Mouse (Mus musculus): ENCODE data around the gene Prpf19. TPM values are rescaled to one million over a fixed set of nuclear protein-coding genes. Genes with fewer than 3 reads are reported as not detected.
A peak's percentile ranks its signal among the peaks of the same experiment; 100 is the strongest.

The Prpf19 gene
- total RNA-seq (2018; cell fraction: chromatin; rRNA removed) = 10 to 100 TPM in 25 of 26 experiments, 1 to 10 TPM in 1; 7.1 to 71.2 (median 36.1) TPM
- 10 to 100 TPM; 33.0 to 52.9 (median 43.5) TPM for total RNA-seq (2018; cell fraction: cytosol; rRNA removed)
- total RNA-seq (2018; cell fraction: nucleus; rRNA removed) = 10 to 100 TPM; 13.8 to 66.9 (median 23.9) TPM
- 43.4 to 93.2 TPM (median 51.6 TPM) in 3 replicates for polyA plus RNA-seq (2018)

- peaks cover 37% of the 10 kb centered on the region for H3K79me2 ChIP-seq (ENCODE audit: inconsistent target)
- H3K27ac ChIP-seq = peak within 1 kb of the TSS; percentile 65
These were observed at the start of gene Prpf19 for GRCm38 (mm10) chr19:10895016-10895528. TSS of gene Prpf19 (plus strand) at chr19:10895231.

DNA sequence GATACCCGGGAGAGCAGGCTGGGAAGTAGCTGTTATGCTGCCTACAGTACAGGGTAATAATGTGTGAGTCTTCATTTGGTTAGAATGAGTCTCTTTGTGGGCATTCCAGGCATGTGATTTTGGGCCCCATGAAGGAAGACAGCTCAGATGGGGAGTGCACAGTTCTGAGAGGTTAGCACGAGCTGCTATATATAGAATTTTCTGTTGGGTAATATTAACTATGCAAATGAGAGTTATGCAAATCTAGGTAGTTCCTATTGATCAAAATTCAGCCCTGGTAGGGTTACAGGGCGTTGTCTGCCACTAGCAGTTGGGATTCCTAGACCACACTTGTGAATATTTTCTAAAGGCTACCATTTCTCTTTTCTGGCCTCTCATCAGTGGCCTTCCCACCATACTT lies 49.6 kb upstream of the Prpf19 start:
- peaks cover 81% of the 10 kb centered on the region for H3K79me2 ChIP-seq (ENCODE audit: inconsistent target)
- WGBS (ENCODE audit: missing documents) = 49% methylated on average over 3 of the region's 3 CpGs
- H3K27ac ChIP-seq = no peak overlapping the region
- peak overlapping the region; percentile 61 for H3K4me3 ChIP-seq (ENCODE audit: inconsistent target)
- H3K36me3 ChIP-seq (ENCODE audit: inconsistent target) = peaks cover 44% of the 10 kb centered on the region

More at GRCm38 (mm10) chr19:10895016-10895528, at the start of gene Prpf19:
- under 1% methylated on average over 39 of the region's 43 CpGs for WGBS (ENCODE audit: missing documents)
- Histone ChIP-seq H3K36me3 (ENCODE audit: inconsistent target) (peaks cover 25% of the 10 kb centered on the region; the same call in 1 of the 2 replicates), H3K4me3 (ENCODE audit: inconsistent target) (peak within 1 kb of the TSS; percentile 92)

DNA sequence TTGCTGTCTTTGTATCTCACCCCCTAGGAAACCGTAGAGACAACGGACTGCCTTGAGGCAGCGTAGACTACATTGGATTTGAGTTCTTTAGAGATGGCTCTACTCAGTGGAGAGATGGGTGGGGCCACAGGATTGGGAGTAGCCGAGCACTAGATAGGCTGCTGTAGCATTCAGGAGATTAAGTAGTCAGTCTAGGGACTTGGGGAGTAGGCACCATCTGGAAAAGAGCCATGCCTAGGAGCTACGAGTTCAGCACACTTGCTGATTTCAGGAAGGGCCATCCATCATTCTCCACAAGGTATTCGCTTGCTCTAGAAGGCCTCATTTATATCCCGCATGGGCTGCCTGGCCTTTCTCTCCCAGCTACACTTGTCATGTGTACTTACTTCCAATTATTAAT lies 48.9 kb upstream of the Prpf19 start:
- H3K36me3 ChIP-seq (ENCODE audit: inconsistent target) = peaks cover 51% of the 10 kb centered on the region
- peak overlapping the region; percentile 61; the same call in 1 of the 2 replicates for H3K4me3 ChIP-seq (ENCODE audit: inconsistent target)
- WGBS (ENCODE audit: missing documents) = 94% methylated on average over 6 of the region's 7 CpGs
- no peak overlapping the region for H3K27ac ChIP-seq
- H3K79me2 ChIP-seq (ENCODE audit: inconsistent target) = peaks cover 88% of the 10 kb centered on the region

- 96% methylated on average over 2 of the region's 3 CpGs for WGBS (ENCODE audit: missing documents)
- peaks cover 98% of the 10 kb centered on the region for H3K79me2 ChIP-seq (ENCODE audit: inconsistent target)
- peaks cover 64% of the 10 kb centered on the region for H3K36me3 ChIP-seq (ENCODE audit: inconsistent target)
- no peak overlapping the region for H3K4me3 ChIP-seq (ENCODE audit: inconsistent target)
- no peak overlapping the region for H3K27ac ChIP-seq
These were observed 47.5 kb upstream of the Prpf19 start for GRCm38 (mm10) chr19:10847311-10848087.

DNA sequence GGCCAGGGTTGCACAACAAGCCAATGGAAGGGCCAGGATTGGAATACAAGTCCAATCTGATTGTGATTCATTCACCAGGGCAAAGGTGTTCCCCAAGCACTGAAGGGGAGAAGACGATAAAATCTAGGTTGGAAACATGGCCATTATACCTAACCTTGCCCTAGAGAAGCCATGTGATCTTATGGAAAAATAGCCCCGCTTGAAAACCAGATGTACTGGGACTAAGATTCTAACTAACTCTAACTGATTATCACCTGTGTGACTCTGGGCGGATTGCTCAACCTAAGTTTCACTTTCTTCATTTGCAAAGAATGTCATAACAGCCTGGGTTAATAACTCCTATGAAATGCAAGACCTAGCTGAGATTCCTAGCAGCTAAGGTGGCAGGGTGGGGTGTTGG lies 39.6 kb upstream of the Prpf19 start:
- H3K4me3 ChIP-seq (ENCODE audit: inconsistent target) = no peak overlapping the region
- H3K79me2 ChIP-seq (ENCODE audit: inconsistent target) = peaks cover 19% of the 10 kb centered on the region; the same call in 1 of the 2 replicates
- 75% methylated on average over 2 of the region's 3 CpGs for WGBS (ENCODE audit: missing documents)
- peak overlapping the region; percentile 65 for H3K27ac ChIP-seq
- peaks cover 76% of the 10 kb centered on the region for H3K36me3 ChIP-seq (ENCODE audit: inconsistent target)

DNA sequence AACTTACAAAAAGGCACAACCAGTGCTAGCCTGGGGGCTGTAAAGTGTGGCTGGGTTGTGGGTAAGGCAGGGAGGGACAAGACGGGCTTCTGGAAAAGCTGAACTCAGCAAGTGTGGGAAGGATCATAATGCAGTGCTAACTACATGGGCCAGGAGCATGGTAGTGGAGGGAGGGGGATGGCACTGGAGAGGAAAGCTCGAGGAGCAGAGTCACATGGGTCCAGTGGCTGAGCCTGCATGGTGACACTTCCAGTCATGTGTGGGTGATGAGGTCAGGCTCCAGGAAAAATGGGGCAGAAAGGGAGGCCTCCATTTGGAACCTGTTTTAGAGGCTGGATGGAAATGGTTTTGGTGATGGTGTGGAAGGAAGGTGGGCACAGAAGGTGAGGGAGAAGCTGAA lies 38.5 kb upstream of the Prpf19 start:
- Histone ChIP-seq H3K4me3 (ENCODE audit: inconsistent target) (no peak overlapping the region), H3K36me3 (ENCODE audit: inconsistent target) (peaks cover 66% of the 10 kb centered on the region), H3K27ac (peak overlapping the region; percentile 65), H3K79me2 (ENCODE audit: inconsistent target) (peaks cover 8% of the 10 kb centered on the region; the same call in 1 of the 2 replicates)
- 23% methylated on average over 2 of the region's 2 CpGs for WGBS (ENCODE audit: missing documents)

DNA sequence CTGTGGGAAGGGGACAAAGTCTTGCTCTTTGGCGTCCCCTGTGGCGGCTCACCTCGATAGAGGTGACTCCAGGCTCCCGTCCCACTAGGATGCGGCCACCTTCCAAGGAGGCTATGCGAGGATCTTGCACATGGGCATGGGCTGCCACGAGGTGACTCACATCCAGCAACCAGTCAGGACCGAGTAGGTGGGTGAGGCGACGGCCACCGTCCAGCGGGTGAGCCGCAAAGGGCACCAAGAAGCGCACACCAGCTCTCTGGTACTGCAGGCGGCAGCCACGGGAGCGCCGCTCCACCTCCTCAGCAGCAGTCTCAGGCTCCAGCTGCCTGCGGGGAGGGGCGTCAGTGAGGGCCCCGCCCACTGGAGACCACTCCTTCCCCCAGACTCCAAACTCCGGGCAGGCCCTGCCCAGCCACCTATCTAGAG lies 34.9 kb upstream of the Prpf19 start:
- peaks cover 33% of the 10 kb centered on the region for H3K36me3 ChIP-seq (ENCODE audit: inconsistent target)
- H3K27ac ChIP-seq = no peak overlapping the region
- H3K79me2 ChIP-seq (ENCODE audit: inconsistent target) = no peaks in the 10 kb centered on the region
- 90% methylated on average over 17 of the region's 22 CpGs for WGBS (ENCODE audit: missing documents)
- no peak overlapping the region for H3K4me3 ChIP-seq (ENCODE audit: inconsistent target)

GRCm38 (mm10) chr19:10866351-10866750 lies 28.7 kb upstream of the Prpf19 start:
- 94% methylated on average over 12 of the region's 13 CpGs for WGBS (ENCODE audit: missing documents)
- Histone ChIP-seq H3K36me3 (ENCODE audit: inconsistent target) (no peaks in the 10 kb centered on the region), H3K27ac (no peak overlapping the region), H3K79me2 (ENCODE audit: inconsistent target) (no peaks in the 10 kb centered on the region), H3K4me3 (ENCODE audit: inconsistent target) (no peak overlapping the region)

DNA sequence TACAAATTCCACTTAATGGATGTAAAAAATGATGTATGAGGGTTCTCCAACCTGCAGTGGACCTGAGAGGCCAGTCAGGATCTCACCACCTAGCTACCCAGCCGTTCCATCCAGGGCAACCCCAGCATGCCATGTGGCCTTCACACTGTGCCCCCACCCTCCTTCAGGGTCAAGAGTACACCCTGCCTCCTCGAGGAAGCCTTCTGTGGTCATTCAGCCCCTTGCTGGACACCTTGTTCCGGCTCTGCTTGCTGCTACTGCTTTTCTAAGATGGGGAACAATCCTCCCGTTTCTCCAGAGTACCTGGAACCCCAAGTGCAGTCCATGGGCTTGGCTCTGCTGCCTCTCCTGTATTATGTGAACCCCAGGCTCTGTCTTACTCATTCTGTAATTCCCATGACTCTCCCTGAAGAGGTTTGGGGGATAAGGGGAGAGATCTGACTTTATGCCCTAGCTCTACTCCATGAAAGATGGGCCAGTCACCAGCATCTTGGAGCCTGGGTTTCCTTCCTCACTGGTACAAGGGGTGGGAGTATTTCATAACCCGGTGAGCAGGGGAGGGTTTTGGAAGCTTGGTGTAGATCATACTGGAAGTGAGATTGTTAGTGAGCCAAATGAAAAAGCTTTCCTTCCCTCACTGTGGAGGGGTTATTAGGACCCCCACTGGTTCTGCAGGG lies 26.9 kb upstream of the Prpf19 start:
- Histone ChIP-seq H3K4me3 (ENCODE audit: inconsistent target) (no peak overlapping the region), H3K79me2 (ENCODE audit: inconsistent target) (no peaks in the 10 kb centered on the region), H3K27ac (no peak overlapping the region), H3K36me3 (ENCODE audit: inconsistent target) (peaks cover 16% of the 10 kb centered on the region; the same call in 1 of the 2 replicates)
- 66% methylated on average over 5 of the region's 5 CpGs for WGBS (ENCODE audit: missing documents)

GRCm38 (mm10) chr19:10868623-10869141 lies 26.3 kb upstream of the Prpf19 start:
- 10% methylated on average over 17 of the region's 17 CpGs for WGBS (ENCODE audit: missing documents)
- peaks cover 22% of the 10 kb centered on the region; the same call in 1 of the 2 replicates for H3K36me3 ChIP-seq (ENCODE audit: inconsistent target)
- no peak overlapping the region for H3K27ac ChIP-seq
- peak overlapping the region; percentile 25 for H3K4me3 ChIP-seq (ENCODE audit: inconsistent target)
- no peaks in the 10 kb centered on the region for H3K79me2 ChIP-seq (ENCODE audit: inconsistent target)

DNA sequence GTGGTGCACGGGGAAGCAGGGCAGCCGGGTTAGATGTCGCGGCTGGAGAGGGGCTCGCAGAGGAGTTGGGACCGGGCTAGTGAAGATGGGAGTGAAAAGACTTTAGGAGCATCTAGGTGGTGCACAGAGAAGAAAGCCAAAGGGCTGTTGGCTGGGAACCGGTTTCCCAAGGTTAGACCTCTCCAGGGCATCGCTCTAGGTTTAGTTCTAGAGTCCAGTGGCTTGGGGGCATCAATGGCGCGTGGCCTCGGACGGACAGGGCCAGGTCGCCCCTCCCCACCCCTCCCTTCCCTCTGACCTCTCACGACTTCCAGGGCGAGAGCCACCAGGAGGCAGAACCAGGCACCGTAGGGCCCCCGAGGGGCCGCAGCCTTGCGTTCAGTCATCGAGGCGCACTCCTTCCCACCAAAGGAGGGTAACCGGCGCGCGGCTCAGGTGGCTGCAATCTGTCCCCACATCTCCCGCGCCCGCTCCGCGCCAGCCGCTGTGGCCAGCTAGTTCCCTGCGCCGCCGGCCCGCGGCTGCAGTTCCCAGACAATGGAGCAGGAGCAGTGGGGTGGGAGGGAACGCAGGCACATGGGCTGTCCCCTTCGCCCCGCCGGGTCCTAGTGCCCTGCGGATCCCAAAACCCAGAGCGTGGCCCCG lies 25.7 kb upstream of the Prpf19 start:
- peak overlapping the region; percentile 25 for H3K4me3 ChIP-seq (ENCODE audit: inconsistent target)
- WGBS (ENCODE audit: missing documents) = 3% methylated on average over 43 of the region's 43 CpGs
- no peaks in the 10 kb centered on the region for H3K79me2 ChIP-seq (ENCODE audit: inconsistent target)
- no peak overlapping the region for H3K27ac ChIP-seq
- H3K36me3 ChIP-seq (ENCODE audit: inconsistent target) = peaks cover 27% of the 10 kb centered on the region; the same call in 1 of the 2 replicates

DNA sequence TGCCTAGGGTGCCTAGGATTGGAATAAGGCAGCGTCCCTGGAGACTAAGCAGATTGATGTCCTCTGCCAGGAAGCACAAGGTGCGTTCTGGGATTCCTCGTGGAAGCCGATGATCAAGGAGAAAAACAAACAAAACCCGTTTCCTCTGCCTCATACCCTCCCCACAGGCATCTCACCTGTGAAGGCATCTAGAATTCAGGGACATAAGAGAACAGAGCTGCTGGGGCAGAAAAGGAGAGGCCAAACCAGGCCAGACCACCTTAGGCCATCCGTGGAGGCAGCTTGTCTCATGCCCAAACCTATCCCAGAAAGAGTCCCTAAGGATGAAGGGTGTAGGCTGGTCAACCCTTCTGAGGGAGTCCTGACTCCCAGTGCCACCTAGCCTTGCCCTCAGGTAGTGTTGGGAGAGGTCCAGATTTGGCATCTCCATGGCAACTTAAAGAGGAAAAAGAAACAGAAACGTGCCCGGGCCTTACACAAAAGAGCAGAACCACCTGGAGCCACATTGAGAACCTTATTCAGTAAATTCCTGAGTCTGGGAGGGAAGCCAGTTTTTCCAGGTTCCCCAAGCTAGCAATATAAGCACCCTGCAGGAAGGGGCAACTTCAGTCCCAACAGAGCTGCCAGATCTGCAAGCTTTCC lies 25.0 kb upstream of the Prpf19 start, which contains the start of gene Tmem132a:
TSS of gene Tmem132a (minus strand) at position 55 of the 642 bp plus-strand sequence.
- Histone ChIP-seq H3K27ac (no peak within 1 kb of the TSS), H3K79me2 (ENCODE audit: inconsistent target) (peaks cover under 1% of the 10 kb centered on the region; the same call in 1 of the 2 replicates), H3K36me3 (ENCODE audit: inconsistent target) (peaks cover 27% of the 10 kb centered on the region; the same call in 1 of the 2 replicates), H3K4me3 (ENCODE audit: inconsistent target) (peak within 1 kb of the TSS; percentile 25)
- WGBS (ENCODE audit: missing documents) = 36% methylated on average over 8 of the region's 8 CpGs

- Histone ChIP-seq H3K4me3 (ENCODE audit: inconsistent target) (no peak overlapping the region), H3K79me2 (ENCODE audit: inconsistent target) (peaks cover 7% of the 10 kb centered on the region; the same call in 1 of the 2 replicates), H3K27ac (no peak overlapping the region), H3K36me3 (ENCODE audit: inconsistent target) (peaks cover 27% of the 10 kb centered on the region; the same call in 1 of the 2 replicates)
- WGBS (ENCODE audit: missing documents) = 100% methylated on average over 3 of the region's 3 CpGs
These were observed 24.4 kb upstream of the Prpf19 start for GRCm38 (mm10) chr19:10870676-10871075.
